Mouse (Mus musculus) heart, embryonic 11.5 days (tissue): ENCODE measurements around the gene Nomo1. TPM values are rescaled to one million over a fixed set of nuclear protein-coding genes. Genes with fewer than 3 reads are reported as not detected.

Experiments
- ATAC-seq: fragments of 200-750 bp; cut with Nextera tagmentation; replicated peaks from 2 replicates; pipeline ENCODE4 v1.8.0; 2017; ENCODE audit warnings: moderate library complexity; ENCODE audit not compliant: insufficient number of reproducible peaks, low FRiP score, low TSS enrichment
- H3K27ac ChIP-seq: fragments of 300-500 bp; sonication (generic); 2 replicates; pipeline ENCODE4 v1.5.1; 2014; ENCODE audit warnings: mild to moderate bottlenecking, low read depth, low read length
- H3K27me3 ChIP-seq: fragments of 300-500 bp; sonication (generic); 2 replicates; pipeline ENCODE4 v1.6.1; 2014; ENCODE audit warnings: mild to moderate bottlenecking, low read length, mixed read lengths; ENCODE audit not compliant: control insufficient read depth, insufficient read depth
- H3K36me3 ChIP-seq: fragments of 300-500 bp; sonication (generic); 2 replicates; pipeline ENCODE4 v1.6.1; 2014; ENCODE audit warnings: mild to moderate bottlenecking, low read length, moderate library complexity, mixed read lengths; ENCODE audit not compliant: control insufficient read depth, insufficient read depth
- H3K4me1 ChIP-seq: fragments of 300-500 bp; sonication (generic); 2 replicates; pipeline ENCODE4 v1.6.1; 2014; ENCODE audit warnings: low read length; ENCODE audit not compliant: control insufficient read depth, insufficient read depth
- H3K4me2 ChIP-seq: fragments of 300-500 bp; sonication (generic); 2 replicates; pipeline ENCODE4 v1.6.1; 2014; ENCODE audit warnings: mild to moderate bottlenecking, moderate library complexity
- H3K4me3 ChIP-seq: fragments of 300-500 bp; sonication (generic); 2 replicates; pipeline ENCODE4 v1.5.1; 2014; ENCODE audit warnings: low read depth, low read length
- H3K9ac ChIP-seq: fragments of 300-500 bp; sonication (generic); 2 replicates; pipeline ENCODE4 v1.6.1; 2014; ENCODE audit warnings: mild to moderate bottlenecking, low read depth, low read length, moderate library complexity
- H3K9me3 ChIP-seq: fragments of 300-500 bp; sonication (generic); replicated peaks from 2 replicates; pipeline ENCODE4 v1.6.1; 2016; ENCODE audit warnings: low read length; ENCODE audit not compliant: control insufficient read depth
- WGBS: fragments of 180-500 bp; shearing (Covaris S2); extraction: QIAGEN DNeasy Blood & Tissue Kit; methylation state at CpG from one replicate; pipeline ENCODE4 v1.1.7; 2014; ENCODE audit not compliant: insufficient replicate concordance; 5-methylcytosine and 5-hydroxymethylcytosine counted together
- polyA plus RNA-seq: library from polyadenylated mRNA; unstranded; fragments of >200 nt; fragmentation: Nextera tagmentation; extraction: Ambion mirVana; gene quantifications from 2 replicates; pipeline ENCODE4 v1.2.1, GENCODE M21; 2014

Nomo1 gene
- polyA plus RNA-seq, 1 experiment from 2014 or later = 20.8 TPM

DNA sequence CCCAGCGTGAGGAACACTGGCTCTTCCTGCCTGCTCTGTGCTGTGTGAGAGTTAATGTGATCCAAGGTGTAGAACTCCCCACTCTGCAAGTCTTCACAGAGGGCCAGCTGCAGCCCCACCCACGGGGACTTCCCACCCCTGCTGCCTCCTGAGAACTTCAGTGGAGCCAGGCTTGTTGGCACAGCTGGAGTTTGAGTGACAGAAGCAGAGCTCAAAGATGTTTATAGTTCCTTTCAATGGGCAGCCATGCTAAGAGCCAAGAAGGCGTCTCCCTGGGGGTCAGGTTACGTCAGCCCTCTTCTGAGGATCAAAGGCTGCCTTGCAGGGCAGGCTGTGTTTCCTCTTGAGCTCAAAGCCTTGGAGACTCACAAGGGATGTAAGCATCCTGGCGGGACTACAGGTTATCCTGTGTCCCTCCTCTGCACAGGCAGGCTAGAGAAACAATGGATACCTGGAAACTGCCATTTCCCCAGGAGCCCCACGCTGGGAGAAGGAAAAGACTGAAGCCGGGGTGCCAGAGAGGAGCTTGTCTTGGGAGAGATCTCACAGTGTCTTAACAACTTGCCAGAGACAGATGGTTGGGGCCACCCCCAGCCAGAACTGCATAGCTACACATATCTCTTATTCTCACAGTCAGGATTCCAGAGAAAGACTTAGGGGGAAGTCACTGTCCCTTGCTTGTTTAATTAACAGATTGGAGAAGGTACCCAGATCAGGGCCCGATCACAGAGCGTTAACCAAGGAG lies 20.1 kb upstream of the Nomo1 start:
- H3K36me3 ChIP-seq = no peaks in the 10 kb centered on the region
- H3K4me3 ChIP-seq = no peak overlapping the region
- no peaks in the 10 kb centered on the region for H3K9me3 ChIP-seq
- no peak overlapping the region for H3K9ac ChIP-seq
- no peaks in the 10 kb centered on the region; the same call in 1 of the 2 replicates for H3K4me1 ChIP-seq
- H3K27me3 ChIP-seq = no peaks in the 10 kb centered on the region
- ATAC-seq = 0 out of 2 replicates have a peak, but pooled peaks have one; percentile 39
- no peak overlapping the region; the same call in 1 of the 2 replicates for H3K27ac ChIP-seq
- no peak overlapping the region for H3K4me2 ChIP-seq
- WGBS = 22% methylated on average over 9 of the region's 9 CpGs

DNA sequence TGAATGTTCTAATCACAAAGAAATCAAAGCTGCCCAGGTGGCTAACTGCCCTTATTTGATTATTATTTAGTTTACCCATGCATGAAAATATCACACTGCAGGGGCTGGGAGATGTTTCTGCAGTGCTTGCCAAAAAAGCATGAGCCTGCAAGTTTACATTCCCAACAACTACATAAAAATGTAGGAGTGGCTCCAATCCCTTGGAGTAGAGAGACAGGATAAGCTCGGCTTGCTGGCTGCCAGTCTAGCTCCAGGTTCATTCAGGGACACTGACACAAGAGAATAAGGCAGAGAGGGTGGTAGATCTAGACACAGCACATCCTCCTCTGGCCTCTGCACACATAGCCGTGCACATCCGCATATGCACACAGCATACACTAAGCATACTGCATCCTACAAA lies 13.9 kb upstream of the Nomo1 start:
- Histone ChIP-seq H3K27me3 (no peaks in the 10 kb centered on the region), H3K9me3 (no peaks in the 10 kb centered on the region), H3K27ac (no peak overlapping the region), H3K9ac (no peak overlapping the region), H3K4me2 (no peak overlapping the region), H3K36me3 (no peaks in the 10 kb centered on the region), H3K4me1 (0 out of 2 replicates have a peak, but pooled peaks cover 5% of the 10 kb centered on the region), H3K4me3 (no peak overlapping the region)
- 62% methylated on average over 3 of the region's 3 CpGs for whole genome bisulfite sequencing
- ATAC-seq = no peak

DNA sequence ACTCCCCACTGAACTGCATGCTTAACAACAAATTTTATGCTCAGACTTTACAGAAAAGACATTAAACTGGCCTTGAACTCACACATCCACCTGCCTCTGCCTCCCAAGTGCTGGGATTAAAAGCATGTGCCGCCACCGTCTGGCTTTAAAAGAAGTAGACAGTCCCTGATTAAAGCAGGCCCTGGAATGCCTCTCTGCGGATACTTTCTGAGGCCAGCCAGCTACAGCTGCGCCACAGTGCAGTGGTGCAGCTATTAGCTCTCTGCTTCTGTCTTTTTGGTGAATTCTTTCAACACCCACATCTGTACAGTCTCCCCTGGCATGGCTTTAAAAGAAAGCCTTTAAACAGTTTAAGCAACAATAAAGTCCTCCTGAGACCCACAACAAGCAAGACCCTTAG lies 11.5 kb upstream of the Nomo1 start:
- Histone ChIP-seq H3K4me3 (no peak overlapping the region), H3K27me3 (no peaks in the 10 kb centered on the region), H3K27ac (no peak overlapping the region), H3K4me2 (no peak overlapping the region), H3K4me1 (0 out of 2 replicates have a peak, but pooled peaks cover 5% of the 10 kb centered on the region), H3K9ac (no peak overlapping the region), H3K9me3 (no peaks in the 10 kb centered on the region), H3K36me3 (no peaks in the 10 kb centered on the region)
- 23% methylated on average over 4 of the region's 4 CpGs for WGBS
- no peak for ATAC-seq

DNA sequence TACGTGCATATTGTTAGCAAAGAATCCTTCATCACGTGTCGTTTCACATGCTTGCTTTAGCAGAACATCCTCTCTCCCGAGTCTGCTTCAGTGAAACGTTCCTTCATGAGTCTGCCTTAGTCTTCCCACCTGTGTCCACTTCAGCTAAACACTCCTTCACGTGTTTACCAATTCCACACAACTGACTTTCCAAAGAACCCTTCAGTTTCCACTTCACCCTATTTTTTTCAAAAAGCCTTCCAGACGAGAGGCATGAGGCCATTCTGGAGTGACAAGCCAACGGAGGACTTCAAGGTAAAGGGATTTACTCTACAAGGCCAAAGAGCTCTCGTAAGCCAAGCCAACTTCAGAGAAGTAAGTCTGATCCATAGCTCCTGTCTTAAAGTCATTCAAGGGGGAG lies 8.1 kb upstream of the Nomo1 start:
- H3K27ac ChIP-seq = no peak overlapping the region
- H3K27me3 ChIP-seq = 0 out of 2 replicates have a peak, but pooled peaks cover 3% of the 10 kb centered on the region
- H3K9ac ChIP-seq = no peak overlapping the region
- H3K4me1 ChIP-seq = no peaks in the 10 kb centered on the region
- no peaks in the 10 kb centered on the region for H3K36me3 ChIP-seq
- no peak overlapping the region for H3K4me3 ChIP-seq
- H3K4me2 ChIP-seq = no peak overlapping the region
- no peak for ATAC-seq
- H3K9me3 ChIP-seq = no peaks in the 10 kb centered on the region
- WGBS = 73% methylated on average over 9 of the region's 9 CpGs

DNA sequence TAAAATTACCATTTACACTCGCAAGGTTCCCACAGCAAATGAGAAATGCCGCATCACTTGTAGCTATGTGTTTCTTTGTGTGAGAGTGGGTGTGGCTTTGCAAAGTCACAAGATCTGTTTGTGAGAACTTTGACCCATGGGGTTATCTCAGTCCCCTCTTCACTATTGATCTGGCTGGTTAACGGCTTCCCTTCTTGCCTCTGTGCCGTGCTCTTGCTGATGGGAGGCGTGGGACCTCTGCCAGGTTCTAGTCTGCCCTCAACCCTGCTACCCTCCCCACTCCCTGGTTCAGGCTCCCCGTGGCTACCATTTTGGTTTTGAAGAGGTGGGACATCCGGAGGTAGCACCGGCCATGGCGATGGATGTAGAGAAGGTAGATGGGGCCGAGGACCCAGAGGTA lies 4.8 kb upstream of the Nomo1 start:
- H3K9me3 ChIP-seq = no peaks in the 10 kb centered on the region
- H3K27me3 ChIP-seq = 0 out of 2 replicates have a peak, but pooled peaks cover 3% of the 10 kb centered on the region
- ATAC-seq = no peak
- H3K9ac ChIP-seq = no peak overlapping the region
- H3K27ac ChIP-seq = no peak overlapping the region
- 81% methylated on average over 10 of the region's 10 CpGs for WGBS
- H3K4me1 ChIP-seq = no peaks in the 10 kb centered on the region
- H3K4me2 ChIP-seq = no peak overlapping the region
- no peaks in the 10 kb centered on the region for H3K36me3 ChIP-seq
- no peak overlapping the region for H3K4me3 ChIP-seq

DNA sequence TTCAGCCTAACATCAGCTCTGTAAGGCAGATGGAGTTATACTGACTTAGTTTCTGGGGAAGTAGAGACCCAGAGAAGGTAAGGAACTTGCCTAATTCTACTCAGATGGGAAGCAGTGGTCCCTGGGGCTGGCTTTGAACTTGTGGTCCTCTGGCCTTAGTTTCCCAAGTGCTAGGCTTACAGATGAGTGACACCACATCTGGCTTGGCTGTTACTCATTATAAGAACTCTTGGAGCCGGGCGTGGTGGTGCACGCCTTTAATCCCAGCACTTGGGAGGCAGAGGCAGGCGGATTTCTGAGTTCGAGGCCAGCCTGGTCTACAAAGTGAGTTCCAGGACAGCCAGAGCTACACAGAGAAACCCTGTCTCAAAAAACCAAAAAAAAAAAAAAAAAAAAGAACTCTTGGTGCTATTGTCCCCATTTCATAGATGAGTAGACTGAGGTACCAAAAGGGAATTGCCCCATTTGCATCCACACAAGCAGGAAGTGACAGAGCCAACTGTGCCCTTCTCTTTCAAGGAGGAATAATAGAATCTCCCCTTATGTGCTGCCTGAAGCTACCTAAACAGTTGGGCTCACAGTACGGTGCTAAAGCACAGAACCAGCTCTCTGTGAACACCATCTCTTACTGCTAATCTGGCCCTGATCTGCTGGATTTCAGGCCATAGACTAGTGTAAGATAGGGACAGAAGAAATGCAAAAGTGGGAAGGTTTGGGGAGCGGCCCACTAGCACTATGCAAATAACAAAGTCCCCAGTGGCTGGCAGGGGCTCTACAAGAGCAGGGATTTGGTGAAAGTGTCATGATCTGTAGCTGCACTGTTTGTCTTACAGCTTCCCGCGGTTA lies 4.0 kb upstream of the Nomo1 start:
- WGBS = 56% methylated on average over 8 of the region's 9 CpGs
- H3K4me3 ChIP-seq = no peak overlapping the region
- peaks cover 3% of the 10 kb centered on the region for H3K4me1 ChIP-seq
- no peaks in the 10 kb centered on the region for H3K36me3 ChIP-seq
- no peak overlapping the region for H3K27ac ChIP-seq
- ATAC-seq = no peak
- H3K9me3 ChIP-seq = no peaks in the 10 kb centered on the region
- peak overlapping the region; percentile 52 for H3K4me2 ChIP-seq
- H3K9ac ChIP-seq = peak overlapping the region; percentile 49; the same call in 1 of the 2 replicates
- 0 out of 2 replicates have a peak, but pooled peaks cover 3% of the 10 kb centered on the region for H3K27me3 ChIP-seq

DNA sequence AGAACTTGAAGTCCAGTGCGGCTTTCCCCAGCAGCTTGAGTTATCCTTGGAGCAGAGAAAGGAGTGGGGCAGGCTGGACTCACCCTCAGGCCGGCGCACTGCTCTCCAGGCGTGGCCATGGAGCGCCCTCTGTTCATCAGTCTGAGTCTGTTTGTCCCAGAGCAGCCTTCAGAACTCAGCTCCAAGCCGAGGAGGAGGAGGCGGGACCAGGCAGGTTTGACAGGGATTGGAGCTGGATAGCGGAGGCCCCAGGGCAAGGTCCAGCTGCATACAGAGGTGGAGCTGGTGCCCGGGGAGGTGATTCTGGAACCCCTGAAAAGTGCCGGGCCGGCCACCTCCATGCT lies 3.4 kb upstream of the Nomo1 start, which contains the start of gene Abcc6:
TSS of gene Abcc6 (minus strand) at position 158 of the 344 bp plus-strand sequence.
- no peak within 1 kb of the TSS for H3K27ac ChIP-seq
- 4% methylated on average over 11 of the region's 11 CpGs for WGBS
- peaks cover 9% of the 10 kb centered on the region for H3K4me1 ChIP-seq
- 0 out of 2 replicates have a peak, but pooled peaks cover 3% of the 10 kb centered on the region for H3K27me3 ChIP-seq
- H3K9me3 ChIP-seq = no peaks in the 10 kb centered on the region
- ATAC-seq = no peak
- H3K4me2 ChIP-seq = peak within 1 kb of the TSS; percentile 52
- peak within 1 kb of the TSS; percentile 49; the same call in 1 of the 2 replicates for H3K9ac ChIP-seq
- 0 out of 2 replicates have a peak within 1 kb of the TSS, but pooled peaks have one; percentile 10 for H3K4me3 ChIP-seq
- H3K36me3 ChIP-seq = no peaks in the 10 kb centered on the region

DNA sequence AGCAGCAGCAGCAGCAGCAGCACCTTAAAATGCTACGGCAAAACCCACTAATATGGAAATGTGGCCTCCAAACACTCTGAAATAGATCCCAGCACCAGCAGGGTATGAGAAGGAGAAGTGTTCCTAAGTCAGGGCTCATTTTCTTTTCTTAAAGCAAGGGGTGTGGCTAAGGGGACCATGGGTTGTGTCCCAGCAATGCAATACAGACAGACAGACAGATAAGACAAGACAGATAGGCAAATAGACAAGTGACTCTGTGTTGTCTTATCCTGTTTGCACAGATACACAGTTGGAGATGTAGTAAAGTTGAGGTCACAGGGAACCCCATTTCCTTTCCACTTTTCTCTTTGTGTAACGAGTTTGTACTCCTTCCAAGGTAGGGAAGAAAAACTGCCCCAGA lies 2.4 kb upstream of the Nomo1 start:
- no peaks in the 10 kb centered on the region for H3K36me3 ChIP-seq
- WGBS = 61% methylated on average over 2 of the region's 2 CpGs
- 0 out of 2 replicates have a peak, but pooled peaks cover 3% of the 10 kb centered on the region for H3K27me3 ChIP-seq
- H3K9me3 ChIP-seq = no peaks in the 10 kb centered on the region
- no peak for ATAC-seq
- no peak overlapping the region for H3K9ac ChIP-seq
- no peak overlapping the region for H3K4me2 ChIP-seq
- H3K27ac ChIP-seq = no peak overlapping the region
- no peak overlapping the region for H3K4me3 ChIP-seq
- H3K4me1 ChIP-seq = peaks cover 9% of the 10 kb centered on the region
